Mouse (Mus musculus) hindbrain, embryonic 15.5 days (tissue): ENCODE measurements around the gene 4930415O20Rik. TPM values are rescaled to one million over a fixed set of nuclear protein-coding genes. Genes with fewer than 3 reads are reported as not detected.
"Not testable (repeated sequence)": the region's sequence is repeated elsewhere in the genome, so short reads cannot be mapped to it uniquely, and the experiment has no call there.

Experiments
- ATAC-seq: fragments of 200-750 bp; cut with Nextera tagmentation; 2 replicates; pipeline ENCODE4 v1.8.0; 2017; ENCODE audit warnings: low read depth, moderate number of reproducible peaks, moderate TSS enrichment; ENCODE audit not compliant: low FRiP score
- H3K27ac ChIP-seq: fragments of 300-500 bp; sonication (generic); replicated peaks from 2 replicates; pipeline ENCODE4 v1.5.1; 2015; ENCODE audit warnings: mild to moderate bottlenecking, inconsistent platforms
- H3K27me3 ChIP-seq: fragments of 300-500 bp; sonication (generic); 2 replicates; pipeline ENCODE4 v1.6.1; 2015; ENCODE audit warnings: control low read depth, inconsistent platforms
- H3K36me3 ChIP-seq: fragments of 300-500 bp; sonication (generic); 2 replicates; pipeline ENCODE4 v1.6.1; 2015; ENCODE audit warnings: control low read depth, inconsistent platforms
- H3K4me1 ChIP-seq: fragments of 300-500 bp; sonication (generic); replicated peaks from 2 replicates; pipeline ENCODE4 v1.6.1; 2015; ENCODE audit warnings: control low read depth, inconsistent platforms
- H3K4me2 ChIP-seq: fragments of 300-500 bp; sonication (generic); 2 replicates; pipeline ENCODE4 v1.6.1; 2015; ENCODE audit warnings: moderate library complexity, mild to moderate bottlenecking, inconsistent platforms
- H3K4me3 ChIP-seq: fragments of 300-500 bp; sonication (generic); 2 replicates; pipeline ENCODE4 v1.5.1; 2015; ENCODE audit warnings: mild to moderate bottlenecking, inconsistent platforms
- H3K9ac ChIP-seq: fragments of 300-500 bp; sonication (generic); 2 replicates; pipeline ENCODE4 v1.6.1; 2015; ENCODE audit warnings: inconsistent platforms
- H3K9me3 ChIP-seq: fragments of 300-500 bp; sonication (generic); 2 replicates; pipeline ENCODE4 v1.6.1; 2016; ENCODE audit warnings: control low read depth, inconsistent platforms
- WGBS: fragments of 180-500 bp; shearing (Covaris S2); methylation state at CpG from one replicate; pipeline ENCODE4 v1.1.7; 2015; 5-methylcytosine and 5-hydroxymethylcytosine counted together
- polyA plus RNA-seq: library from polyadenylated mRNA; unstranded; fragments of >200 nt; fragmentation: Nextera tagmentation; extraction: Ambion mirVana; gene quantifications from 2 replicates; pipeline ENCODE4 v1.2.1, GENCODE M21; 2015

The 4930415O20Rik gene
- polyA plus RNA-seq, 1 experiment from 2014 or later, result not detected

GRCm38 (mm10) chr15:98573293-98573692 lies 2.5 kb downstream of the 4930415O20Rik start:
- 79% methylated on average over 4 of the region's 4 CpGs for WGBS
- H3K4me2 ChIP-seq, result no peak overlapping the region
- H3K4me1 ChIP-seq, result peaks cover 11% of the 10 kb centered on the region
- no peak overlapping the region for H3K4me3 ChIP-seq
- no peaks in the 10 kb centered on the region for H3K9me3 ChIP-seq
- no peak for ATAC-seq
- H3K27me3 ChIP-seq, result no peaks in the 10 kb centered on the region
- no peak overlapping the region for H3K27ac ChIP-seq
- H3K9ac ChIP-seq, result no peak overlapping the region
- H3K36me3 ChIP-seq, result no peaks in the 10 kb centered on the region

DNA sequence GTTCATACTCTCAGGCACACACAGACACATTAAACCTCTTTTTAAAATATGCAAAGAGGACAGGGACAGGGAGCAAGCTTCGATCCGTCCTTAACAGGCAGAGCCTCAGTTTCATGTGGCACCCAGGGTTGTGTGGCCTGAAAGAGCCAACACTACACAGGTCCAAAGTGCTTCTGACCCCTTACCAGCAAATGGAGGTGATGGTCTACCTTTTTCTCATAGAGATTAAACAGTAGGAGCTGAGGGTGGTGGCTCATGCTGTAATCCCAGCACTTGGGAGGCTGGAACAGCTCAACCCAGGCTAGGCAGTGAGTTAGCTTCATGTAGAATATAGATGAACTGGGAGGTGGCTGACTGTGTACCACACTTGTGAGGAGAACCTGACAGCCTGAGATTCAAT lies 8.5 kb downstream of the 4930415O20Rik start:
- no peak overlapping the region for H3K27ac ChIP-seq
- no peak for ATAC-seq
- WGBS, result 77% methylated on average over 2 of the region's 2 CpGs

GRCm38 (mm10) chr15:98579795-98580464 lies 9.1 kb downstream of the 4930415O20Rik start:
- ATAC-seq, result peak; percentile 84; the same call in 1 of the 2 replicates
- Histone ChIP-seq H3K4me1 (no peaks in the 10 kb centered on the region), H3K4me2 (no peak overlapping the region), H3K9me3 (no peaks in the 10 kb centered on the region), H3K27ac (no peak overlapping the region), H3K27me3 (no peaks in the 10 kb centered on the region), H3K36me3 (no peaks in the 10 kb centered on the region), H3K9ac (no peak overlapping the region), H3K4me3 (no peak overlapping the region)
- WGBS, result 43% methylated on average over 5 of the region's 5 CpGs

More for the DNA sequence above, 8.5 kb downstream of the 4930415O20Rik start:
- Histone ChIP-seq H3K4me3 (no peak overlapping the region), H3K9me3 (no peaks in the 10 kb centered on the region), H3K36me3 (no peaks in the 10 kb centered on the region), H3K9ac (no peak overlapping the region), H3K27me3 (no peaks in the 10 kb centered on the region), H3K4me1 (no peaks in the 10 kb centered on the region), H3K4me2 (no peak overlapping the region)

DNA sequence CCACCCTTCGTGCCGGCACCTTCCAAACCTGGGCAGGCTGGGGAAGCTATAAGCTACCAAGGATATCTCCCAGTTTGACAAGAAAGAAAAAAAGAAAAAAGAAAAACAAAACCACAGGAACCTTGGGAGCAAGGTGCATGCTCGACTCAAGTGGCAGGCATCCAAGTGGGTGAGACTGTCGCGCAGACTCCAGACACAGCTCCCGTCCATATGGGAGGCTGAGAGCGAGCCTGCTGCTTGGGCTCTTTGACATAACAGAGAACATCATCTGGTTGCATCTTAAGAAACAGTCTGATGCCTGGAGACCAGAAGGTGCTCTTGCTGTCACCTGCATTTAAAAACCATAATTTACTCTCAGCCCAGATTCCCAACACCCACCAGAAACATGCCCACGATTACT lies 11.6 kb downstream of the 4930415O20Rik start:
- Histone ChIP-seq H3K4me1 (no peaks in the 10 kb centered on the region), H3K4me2 (no peak overlapping the region), H3K9me3 (no peaks in the 10 kb centered on the region), H3K27me3 (no peaks in the 10 kb centered on the region), H3K36me3 (no peaks in the 10 kb centered on the region), H3K9ac (no peak overlapping the region), H3K27ac (no peak overlapping the region), H3K4me3 (no peak overlapping the region)
- 80% methylated on average over 8 of the region's 8 CpGs for WGBS
- no peak for ATAC-seq

GRCm38 (mm10) chr15:98582996-98583395 lies 12.2 kb downstream of the 4930415O20Rik start:
- no peaks in the 10 kb centered on the region for H3K9me3 ChIP-seq
- H3K27ac ChIP-seq, result no peak overlapping the region
- H3K4me1 ChIP-seq, result no peaks in the 10 kb centered on the region
- no peaks in the 10 kb centered on the region for H3K27me3 ChIP-seq
- H3K9ac ChIP-seq, result no peak overlapping the region
- ATAC-seq, result no peak
- no peak overlapping the region for H3K4me2 ChIP-seq
- 83% methylated on average over 8 of the region's 8 CpGs for WGBS
- no peak overlapping the region for H3K4me3 ChIP-seq
- no peaks in the 10 kb centered on the region for H3K36me3 ChIP-seq

- Histone ChIP-seq H3K4me1 (no peaks in the 10 kb centered on the region), H3K9me3 (no peaks in the 10 kb centered on the region), H3K4me3 (no peak overlapping the region), H3K27ac (no peak overlapping the region), H3K36me3 (no peaks in the 10 kb centered on the region), H3K4me2 (no peak overlapping the region), H3K27me3 (no peaks in the 10 kb centered on the region), H3K9ac (no peak overlapping the region)
- ATAC-seq, result no peak
- 48% methylated on average over 7 of the region's 7 CpGs for WGBS
Observed at GRCm38 (mm10) chr15:98585421-98585820, 14.6 kb downstream of the 4930415O20Rik start.

GRCm38 (mm10) chr15:98586141-98586540 lies 15.3 kb downstream of the 4930415O20Rik start:
- 80% methylated on average over 9 of the region's 9 CpGs for WGBS
- H3K9me3 ChIP-seq, H3K27me3 ChIP-seq, ATAC-seq, H3K9ac ChIP-seq, H3K4me2 ChIP-seq, H3K4me3 ChIP-seq, H3K4me1 ChIP-seq, H3K27ac ChIP-seq, H3K36me3 ChIP-seq: not testable (repeated sequence)

DNA sequence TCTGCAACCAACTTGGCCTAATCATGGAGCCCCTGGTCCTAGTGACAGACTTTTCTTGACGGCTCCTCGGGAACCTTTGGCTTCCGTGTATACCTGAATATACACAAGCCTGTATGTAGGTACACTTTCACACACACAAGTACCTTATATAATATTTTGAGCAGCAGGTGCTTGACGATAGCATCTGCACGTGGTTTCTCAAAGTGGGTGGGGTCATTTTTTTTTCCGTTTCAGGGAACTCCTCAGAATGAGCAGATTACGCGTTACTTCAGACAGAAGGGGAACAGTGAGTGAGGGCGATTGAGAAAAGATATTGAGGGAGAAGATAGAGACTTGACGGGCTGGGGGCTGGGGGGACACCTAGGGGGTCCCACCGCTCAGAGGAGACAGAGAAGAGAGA lies 16.9 kb downstream of the 4930415O20Rik start:
- H3K9me3 ChIP-seq, result no peaks in the 10 kb centered on the region
- no peak overlapping the region for H3K9ac ChIP-seq
- 91% methylated on average over 11 of the region's 11 CpGs for WGBS
- no peak overlapping the region for H3K4me2 ChIP-seq
- peaks cover 14% of the 10 kb centered on the region for H3K36me3 ChIP-seq
- no peak overlapping the region for H3K27ac ChIP-seq
- H3K4me3 ChIP-seq, result no peak overlapping the region
- no peaks in the 10 kb centered on the region for H3K27me3 ChIP-seq
- H3K4me1 ChIP-seq, result no peaks in the 10 kb centered on the region
- ATAC-seq, result no peak

GRCm38 (mm10) chr15:98589640-98590336 lies 19.0 kb downstream of the 4930415O20Rik start:
- Histone ChIP-seq H3K4me3 (no peak overlapping the region), H3K4me1 (no peaks in the 10 kb centered on the region), H3K27me3 (no peaks in the 10 kb centered on the region), H3K9me3 (no peaks in the 10 kb centered on the region), H3K4me2 (no peak overlapping the region), H3K9ac (no peak overlapping the region), H3K36me3 (peaks cover 31% of the 10 kb centered on the region), H3K27ac (no peak overlapping the region)
- 79% methylated on average over 7 of the region's 7 CpGs for WGBS
- ATAC-seq, result no peak

GRCm38 (mm10) chr15:98591396-98591795 lies 20.6 kb downstream of the 4930415O20Rik start:
- no peak for ATAC-seq
- no peak overlapping the region for H3K4me2 ChIP-seq
- H3K27me3 ChIP-seq, result no peaks in the 10 kb centered on the region
- no peak overlapping the region for H3K4me3 ChIP-seq
- peaks cover 47% of the 10 kb centered on the region for H3K36me3 ChIP-seq
- H3K27ac ChIP-seq, result no peak overlapping the region
- H3K9ac ChIP-seq, result no peak overlapping the region
- H3K9me3 ChIP-seq, result no peaks in the 10 kb centered on the region
- 74% methylated on average over 4 of the region's 4 CpGs for WGBS
- no peaks in the 10 kb centered on the region for H3K4me1 ChIP-seq

DNA sequence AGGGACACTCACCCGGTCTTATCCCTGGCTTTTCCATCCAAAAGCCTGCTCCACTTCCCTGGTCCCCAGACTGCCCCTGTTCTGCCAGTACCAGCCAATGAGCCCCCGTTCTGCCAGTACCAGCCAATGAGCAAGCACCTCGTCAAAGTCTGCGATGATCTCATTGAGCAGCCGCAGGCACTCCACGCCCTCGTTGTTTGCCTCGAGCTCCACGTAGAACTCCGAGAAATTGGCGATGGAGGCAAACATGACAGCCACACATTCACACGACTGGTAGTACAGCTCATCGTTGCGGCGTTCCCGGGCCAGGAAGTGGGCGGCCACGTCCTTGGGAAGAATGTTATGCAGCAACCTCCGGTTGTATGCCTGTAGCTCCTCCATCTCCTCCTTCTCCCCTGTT lies 23.4 kb downstream of the 4930415O20Rik start:
- 81% methylated on average over 19 of the region's 19 CpGs for WGBS
- H3K4me3 ChIP-seq, result no peak overlapping the region
- no peaks in the 10 kb centered on the region for H3K4me1 ChIP-seq
- H3K27ac ChIP-seq, result no peak overlapping the region
- no peaks in the 10 kb centered on the region for H3K27me3 ChIP-seq
- ATAC-seq, result no peak
- H3K9me3 ChIP-seq, result no peaks in the 10 kb centered on the region
- peaks cover 69% of the 10 kb centered on the region for H3K36me3 ChIP-seq
- H3K4me2 ChIP-seq, result no peak overlapping the region
- no peak overlapping the region for H3K9ac ChIP-seq

GRCm38 (mm10) chr15:98595049-98595448 lies 24.2 kb downstream of the 4930415O20Rik start:
- Histone ChIP-seq H3K4me2 (no peak overlapping the region), H3K9ac (no peak overlapping the region), H3K9me3 (no peaks in the 10 kb centered on the region), H3K27me3 (no peaks in the 10 kb centered on the region), H3K36me3 (peaks cover 69% of the 10 kb centered on the region), H3K4me1 (no peaks in the 10 kb centered on the region), H3K27ac (no peak overlapping the region), H3K4me3 (no peak overlapping the region)
- no peak for ATAC-seq
- WGBS, result 92% methylated on average over 5 of the region's 5 CpGs
